Mouse (Mus musculus): ENCODE measurements around the gene Dnajc16.

The Dnajc16 gene

GRCm38 (mm10) chr4:141796954-141797353, 6.2 kb upstream of the Dnajc16 start:
- DNase-seq (ENCODE audit: low read depth, low spot score) = no peak

- DNase-seq (ENCODE audit: low read depth, low spot score) = no peak
These were observed 5.6 kb upstream of the Dnajc16 start for GRCm38 (mm10) chr4:141796356-141796755.

GRCm38 (mm10) chr4:141794152-141794535, 3.4 kb upstream of the Dnajc16 start:
- DNase-seq (ENCODE audit: low read depth, low spot score) = no peak

GRCm38 (mm10) chr4:141793282-141794151, 2.8 kb upstream of the Dnajc16 start, which contains the start of gene Casp9:
Gene Casp9, plus strand, starts transcription at chr4:141793612.
- peak; percentile 99 for DNase-seq (ENCODE audit: low read depth, low spot score)

GRCm38 (mm10) chr4:141792554-141793281, 2.0 kb upstream of the Dnajc16 start:
- DNase-seq (ENCODE audit: low read depth, low spot score) = no peak

GRCm38 (mm10) chr4:141791951-141792350, 1.2 kb upstream of the Dnajc16 start:
- DNase-seq (ENCODE audit: low read depth, low spot score) = no peak

- no peak for DNase-seq (ENCODE audit: low read depth, low spot score)
These were observed 755 bp upstream of the Dnajc16 start for GRCm38 (mm10) chr4:141791486-141791885.

- DNase-seq (ENCODE audit: low read depth, low spot score) = no peak
These were observed 1.0 kb downstream of the Dnajc16 start for GRCm38 (mm10) chr4:141789564-141790218.

- no peak for DNase-seq (ENCODE audit: low read depth, low spot score)
These were observed 3.3 kb downstream of the Dnajc16 start for GRCm38 (mm10) chr4:141787462-141787861.

GRCm38 (mm10) chr4:141787046-141787445, 3.7 kb downstream of the Dnajc16 start:
- no peak for DNase-seq (ENCODE audit: low read depth, low spot score)

GRCm38 (mm10) chr4:141786141-141786540, 4.6 kb downstream of the Dnajc16 start:
- DNase-seq (ENCODE audit: low read depth, low spot score) = no peak

GRCm38 (mm10) chr4:141784835-141785234, 5.9 kb downstream of the Dnajc16 start:
- no peak for DNase-seq (ENCODE audit: low read depth, low spot score)

GRCm38 (mm10) chr4:141781201-141781985, 9.3 kb downstream of the Dnajc16 start:
- no peak for DNase-seq (ENCODE audit: low read depth, low spot score)

GRCm38 (mm10) chr4:141779828-141780227, 10.9 kb downstream of the Dnajc16 start:
- no peak for DNase-seq (ENCODE audit: low read depth, low spot score)

- peak; percentile 42 for DNase-seq (ENCODE audit: low read depth, low spot score)
These were observed 17.7 kb downstream of the Dnajc16 start for GRCm38 (mm10) chr4:141773019-141773418.

- no peak for DNase-seq (ENCODE audit: low read depth, low spot score)
These were observed 18.9 kb downstream of the Dnajc16 start for GRCm38 (mm10) chr4:141771823-141772222.

- DNase-seq (ENCODE audit: low read depth, low spot score) = no peak
These were observed 21.1 kb downstream of the Dnajc16 start for GRCm38 (mm10) chr4:141769501-141770160.

- no peak for DNase-seq (ENCODE audit: low read depth, low spot score)
These were observed 23.2 kb downstream of the Dnajc16 start for GRCm38 (mm10) chr4:141767353-141768036.

GRCm38 (mm10) chr4:141766668-141767352, 23.9 kb downstream of the Dnajc16 start:
- no peak for DNase-seq (ENCODE audit: low read depth, low spot score)

- DNase-seq (ENCODE audit: low read depth, low spot score) = no peak
These were observed 24.4 kb downstream of the Dnajc16 start for GRCm38 (mm10) chr4:141766316-141766667.
